Mouse (Mus musculus) lung, adult 2 months (tissue): ENCODE data around the gene Rbm33. TPM values are rescaled to one million over a fixed set of nuclear protein-coding genes. Genes with fewer than 3 reads are reported as not detected.

Experiments used
- DNase-seq: peaks from one replicate; pipeline ENCODE4 v3.0.0; 2022
- H3K4me1 ChIP-seq: fragments of 200-500 bp; 2 replicates; pipeline ENCODE4 v1.6.1; 2011; ENCODE audit warnings: low read length; ENCODE audit not compliant: control insufficient read depth, insufficient read depth
- H3K4me3 ChIP-seq: fragments of 200-500 bp; replicated peaks from 2 replicates; pipeline ENCODE3; 2011; ENCODE audit warnings: low read depth, mild to moderate bottlenecking, control low read depth, low read length; ENCODE audit errors: extremely low read depth
- CTCF ChIP-seq: fragments of 200-500 bp; IDR thresholded peaks from 2 replicates; pipeline ENCODE4 v1.5.1; 2011; ENCODE audit warnings: mild to moderate bottlenecking, low read length, control low read depth; ENCODE audit not compliant: insufficient read depth
- POLR2A ChIP-seq: fragments of 200-500 bp; IDR thresholded peaks from 2 replicates; pipeline ENCODE4 v1.6.1; 2011; ENCODE audit warnings: low read depth, mild to moderate bottlenecking, control low read depth, low read length, borderline replicate concordance; ENCODE audit errors: extremely low read depth
- WGBS: fragments of 180-500 bp; shearing (Covaris S2); methylation state at CpG from one replicate; pipeline ENCODE4 v1.1.7; 2018; 5-methylcytosine and 5-hydroxymethylcytosine counted together
- polyA plus RNA-seq: library from polyadenylated mRNA; depleted of rRNA; stranded (reverse); fragments of >200 nt; gene quantifications from 2 replicates; pipeline ENCODE4 v1.2.3, GENCODE M21; 2012

Gene Rbm33
- polyA plus RNA-seq, 1 experiment, result 31.2 TPM

- DNase-seq, result no peak
- no peak overlapping the region for H3K4me3 ChIP-seq
- H3K4me1 ChIP-seq, result no peaks in the 10 kb centered on the region
- 72% methylated on average over 5 of the region's 5 CpGs for WGBS
- TF ChIP-seq CTCF, result no peak
- TF ChIP-seq POLR2A, result no peak
Observed at GRCm38 (mm10) chr5:28298161-28298560, 18.8 kb upstream of the Rbm33 start.

- DNase-seq, result no peak
- no peak overlapping the region for H3K4me3 ChIP-seq
- no peaks in the 10 kb centered on the region for H3K4me1 ChIP-seq
- WGBS, result 56% methylated on average over 3 of the region's 3 CpGs
- TF ChIP-seq POLR2A (no peak), CTCF (no peak)
Observed at GRCm38 (mm10) chr5:28298693-28299092, 18.2 kb upstream of the Rbm33 start.

GRCm38 (mm10) chr5:28299346-28299745 lies 17.6 kb upstream of the Rbm33 start:
- 80% methylated on average over 6 of the region's 6 CpGs for WGBS
- no peak for DNase-seq
- Histone ChIP-seq H3K4me3 (no peak overlapping the region), H3K4me1 (no peaks in the 10 kb centered on the region)
- no peak for TF ChIP-seq POLR2A
- TF ChIP-seq CTCF, result no peak

GRCm38 (mm10) chr5:28302671-28303070 lies 14.2 kb upstream of the Rbm33 start:
- DNase-seq, result no peak
- H3K4me1 ChIP-seq, result no peaks in the 10 kb centered on the region
- TF ChIP-seq POLR2A, result no peak
- no peak for TF ChIP-seq CTCF
- WGBS, result 56% methylated on average over 1 of the region's 1 CpGs
- H3K4me3 ChIP-seq, result no peak overlapping the region

- Histone ChIP-seq H3K4me1 (no peaks in the 10 kb centered on the region), H3K4me3 (no peak overlapping the region)
- TF ChIP-seq POLR2A, result no peak
- TF ChIP-seq CTCF, result no peak
- no peak for DNase-seq
Observed at GRCm38 (mm10) chr5:28304551-28304950, 12.4 kb upstream of the Rbm33 start.

- no peak for TF ChIP-seq CTCF
- WGBS, result 52% methylated on average over 8 of the region's 8 CpGs
- Histone ChIP-seq H3K4me3 (no peak overlapping the region), H3K4me1 (peaks cover 11% of the 10 kb centered on the region)
- DNase-seq, result no peak
Observed at GRCm38 (mm10) chr5:28315526-28315925, 1.4 kb upstream of the Rbm33 start.

- DNase-seq, result no peak
- Histone ChIP-seq H3K4me1 (peaks cover 13% of the 10 kb centered on the region), H3K4me3 (peak overlapping the region; percentile 94)
- no peak for TF ChIP-seq POLR2A
- under 1% methylated on average over 14 of the region's 14 CpGs for WGBS
Observed at GRCm38 (mm10) chr5:28316151-28316721, 685 bp upstream of the Rbm33 start.

GRCm38 (mm10) chr5:28317253-28317916 lies 464 bp downstream of the Rbm33 start:
- no peak for DNase-seq
- under 1% methylated on average over 62 of the region's 62 CpGs for WGBS
- TF ChIP-seq CTCF (no peak), POLR2A (no peak)
- H3K4me3 ChIP-seq, result peak overlapping the region; percentile 94
- peaks cover 13% of the 10 kb centered on the region for H3K4me1 ChIP-seq

GRCm38 (mm10) chr5:28317917-28318267 lies 971 bp downstream of the Rbm33 start:
- no peak for DNase-seq
- TF ChIP-seq CTCF (no peak), POLR2A (no peak)
- peak overlapping the region; percentile 66 for H3K4me3 ChIP-seq
- H3K4me1 ChIP-seq, result peaks cover 13% of the 10 kb centered on the region
- under 1% methylated on average over 3 of the region's 3 CpGs for WGBS

- peaks cover 13% of the 10 kb centered on the region for H3K4me1 ChIP-seq
- WGBS, result 39% methylated on average over 2 of the region's 2 CpGs
- TF ChIP-seq CTCF (no peak), POLR2A (no peak)
- no peak overlapping the region for H3K4me3 ChIP-seq
- DNase-seq, result no peak
Observed at GRCm38 (mm10) chr5:28318671-28319070, 1.8 kb downstream of the Rbm33 start.
